Mouse (Mus musculus) midbrain, embryonic 14.5 days (tissue): ENCODE measurements around the gene Sec14l2. TPM values are rescaled to one million over a fixed set of nuclear protein-coding genes. Genes with fewer than 3 reads are reported as not detected.
A peak's percentile ranks its signal among the peaks of the same experiment; 100 is the strongest.

Source experiments
- ATAC-seq: fragments of 200-750 bp; cut with Nextera tagmentation; 2 replicates; pipeline ENCODE4 v1.8.0; 2017; ENCODE audit warnings: moderate number of reproducible peaks, moderate library complexity; ENCODE audit not compliant: low FRiP score, low TSS enrichment
- DNase-seq: peaks from one replicate; pipeline ENCODE4 v3.0.0-alpha.2; 2015
- H3K27ac ChIP-seq: fragments of 300-500 bp; sonication (generic); replicated peaks from 2 replicates; pipeline ENCODE4 v1.5.1; 2014; ENCODE audit warnings: mild to moderate bottlenecking, low read depth, low read length, moderate library complexity
- H3K27me3 ChIP-seq: fragments of 300-500 bp; sonication (generic); 2 replicates; pipeline ENCODE4 v1.6.1; 2014; ENCODE audit warnings: low read length, control low read depth, mixed read lengths; ENCODE audit not compliant: control insufficient read depth, insufficient read depth
- H3K36me3 ChIP-seq: fragments of 300-500 bp; sonication (generic); 2 replicates; pipeline ENCODE4 v1.6.1; 2014; ENCODE audit warnings: low read length, control low read depth; ENCODE audit not compliant: control insufficient read depth, insufficient read depth
- H3K4me1 ChIP-seq: fragments of 300-500 bp; sonication (generic); 2 replicates; pipeline ENCODE4 v1.6.1; 2014; ENCODE audit warnings: mild to moderate bottlenecking, antibody characterized with exemption, low read length, control low read depth; ENCODE audit not compliant: control insufficient read depth, insufficient read depth
- H3K4me2 ChIP-seq: fragments of 300-500 bp; sonication (generic); 2 replicates; pipeline ENCODE4 v1.6.1; 2014; ENCODE audit warnings: mild to moderate bottlenecking, low read length, moderate library complexity
- H3K4me3 ChIP-seq: fragments of 300-500 bp; sonication (generic); replicated peaks from 2 replicates; pipeline ENCODE4 v1.5.1; 2014; ENCODE audit warnings: low read depth, low read length
- H3K9ac ChIP-seq: fragments of 300-500 bp; sonication (generic); replicated peaks from 2 replicates; pipeline ENCODE4 v1.6.1; 2014; ENCODE audit warnings: mild to moderate bottlenecking, low read length, moderate library complexity
- H3K9me3 ChIP-seq: fragments of 300-500 bp; sonication (generic); 2 replicates; pipeline ENCODE4 v1.6.1; 2016; ENCODE audit warnings: low read length, control low read depth, mixed read lengths; ENCODE audit not compliant: control insufficient read depth
- WGBS: fragments of 180-500 bp; shearing (Covaris S2); extraction: QIAGEN DNeasy Blood & Tissue Kit; methylation state at CpG from one replicate; pipeline ENCODE4 v1.1.7; 2014; 5-methylcytosine and 5-hydroxymethylcytosine counted together
- polyA plus RNA-seq: library from polyadenylated mRNA; unstranded; fragments of >200 nt; fragmentation: Nextera tagmentation; extraction: Ambion mirVana; gene quantifications from 2 replicates; pipeline ENCODE4 v1.2.1, GENCODE M21; 2014

Sec14l2 gene
- polyA plus RNA-seq, 1 experiment from 2014 or later = 2.0 TPM

DNA sequence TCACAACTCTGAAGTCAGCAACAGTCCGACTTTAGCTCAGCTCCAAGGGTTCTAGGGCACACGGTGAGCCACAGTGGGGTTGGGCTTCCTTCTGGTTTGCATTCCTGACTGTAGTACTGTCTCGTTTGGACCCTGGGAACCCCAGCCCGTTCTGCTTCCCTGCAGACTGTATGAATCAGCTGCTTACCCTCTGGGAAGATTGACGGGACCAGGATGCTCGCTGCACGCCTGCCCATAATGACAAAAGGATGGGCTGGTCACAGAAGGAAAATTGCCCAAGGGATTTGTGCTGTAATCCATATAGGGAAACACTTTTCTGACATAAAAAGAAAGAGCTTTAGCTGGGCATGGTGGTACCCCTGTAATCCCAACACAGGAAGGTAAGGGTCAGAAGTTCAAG is 24.4 kb downstream of the Sec14l2 start:
- Histone ChIP-seq H3K4me1 (peaks cover 18% of the 10 kb centered on the region), H3K9me3 (no peaks in the 10 kb centered on the region), H3K4me2 (no peak overlapping the region), H3K36me3 (peaks cover 3% of the 10 kb centered on the region; the same call in 1 of the 2 replicates), H3K9ac (no peak overlapping the region), H3K27ac (no peak overlapping the region), H3K4me3 (no peak overlapping the region), H3K27me3 (no peaks in the 10 kb centered on the region)
- DNase-seq (no peak), ATAC-seq (no peak)
- WGBS = 73% methylated on average over 7 of the region's 7 CpGs

DNA sequence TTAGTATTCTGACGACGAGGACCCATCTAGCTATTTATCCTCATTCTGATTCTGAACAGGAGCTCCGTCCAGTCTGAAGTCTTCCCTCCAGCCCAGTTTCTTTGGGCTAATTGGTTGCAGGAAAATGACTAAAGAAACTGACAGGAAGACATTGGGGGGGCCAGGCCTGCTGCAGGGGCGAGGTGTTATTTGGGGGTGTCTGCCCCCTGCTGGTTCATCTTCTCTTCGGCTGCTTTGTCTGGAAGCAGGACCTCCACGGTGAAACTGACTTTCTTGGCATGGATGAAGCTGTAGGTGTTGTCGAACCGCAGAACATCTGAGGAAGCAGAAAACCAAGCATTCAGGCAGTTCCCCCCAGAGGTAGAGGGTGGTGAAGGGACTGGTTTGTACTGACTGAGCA is 25.1 kb downstream of the Sec14l2 start:
- no peaks in the 10 kb centered on the region for H3K36me3 ChIP-seq

DNA sequence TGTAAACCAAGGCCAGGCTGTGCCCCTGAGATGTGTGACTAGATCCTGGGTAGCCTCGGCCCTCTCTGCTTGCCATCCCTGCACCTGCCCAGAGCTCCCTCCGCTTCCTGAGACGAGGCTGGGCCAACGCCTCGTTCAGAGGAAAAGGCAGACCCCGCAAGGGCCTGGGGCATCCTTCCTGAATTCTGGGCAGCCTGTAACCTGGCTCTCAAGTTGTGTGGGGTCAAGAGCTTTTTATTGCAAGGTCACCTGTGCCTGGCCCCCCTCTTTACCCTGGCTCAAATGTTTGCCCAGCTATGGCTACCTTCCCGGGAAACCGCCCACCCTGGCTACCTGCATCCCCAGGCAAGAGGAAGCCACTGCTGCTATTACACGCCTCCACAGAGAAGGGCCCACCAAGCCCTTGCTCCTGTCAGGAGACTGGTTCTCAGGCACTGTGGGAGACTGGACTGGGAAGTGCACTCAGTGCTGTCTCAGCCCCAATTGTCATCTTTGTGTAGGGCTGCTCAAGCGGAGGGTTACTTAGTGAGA is 26.1 kb downstream of the Sec14l2 start:
- ATAC-seq (peak; percentile 49), DNase-seq (no peak)
- Histone ChIP-seq H3K9ac (peak overlapping the region; percentile 78), H3K9me3 (no peaks in the 10 kb centered on the region), H3K4me3 (peak overlapping the region; percentile 44), H3K4me1 (peaks cover 18% of the 10 kb centered on the region), H3K27ac (peak overlapping the region; percentile 89), H3K4me2 (peak overlapping the region; percentile 77), H3K36me3 (no peaks in the 10 kb centered on the region), H3K27me3 (no peaks in the 10 kb centered on the region)
- 25% methylated on average over 10 of the region's 10 CpGs for WGBS

More for the DNA sequence above, 25.1 kb downstream of the Sec14l2 start:
- H3K4me1 ChIP-seq = peaks cover 18% of the 10 kb centered on the region
- DNase-seq (no peak), ATAC-seq (no peak)
- H3K4me3 ChIP-seq = no peak overlapping the region
- H3K27ac ChIP-seq = no peak overlapping the region
- no peaks in the 10 kb centered on the region for H3K27me3 ChIP-seq
- H3K4me2 ChIP-seq = no peak overlapping the region
- 65% methylated on average over 8 of the region's 8 CpGs for WGBS
- no peaks in the 10 kb centered on the region for H3K9me3 ChIP-seq
- H3K9ac ChIP-seq = no peak overlapping the region

DNA sequence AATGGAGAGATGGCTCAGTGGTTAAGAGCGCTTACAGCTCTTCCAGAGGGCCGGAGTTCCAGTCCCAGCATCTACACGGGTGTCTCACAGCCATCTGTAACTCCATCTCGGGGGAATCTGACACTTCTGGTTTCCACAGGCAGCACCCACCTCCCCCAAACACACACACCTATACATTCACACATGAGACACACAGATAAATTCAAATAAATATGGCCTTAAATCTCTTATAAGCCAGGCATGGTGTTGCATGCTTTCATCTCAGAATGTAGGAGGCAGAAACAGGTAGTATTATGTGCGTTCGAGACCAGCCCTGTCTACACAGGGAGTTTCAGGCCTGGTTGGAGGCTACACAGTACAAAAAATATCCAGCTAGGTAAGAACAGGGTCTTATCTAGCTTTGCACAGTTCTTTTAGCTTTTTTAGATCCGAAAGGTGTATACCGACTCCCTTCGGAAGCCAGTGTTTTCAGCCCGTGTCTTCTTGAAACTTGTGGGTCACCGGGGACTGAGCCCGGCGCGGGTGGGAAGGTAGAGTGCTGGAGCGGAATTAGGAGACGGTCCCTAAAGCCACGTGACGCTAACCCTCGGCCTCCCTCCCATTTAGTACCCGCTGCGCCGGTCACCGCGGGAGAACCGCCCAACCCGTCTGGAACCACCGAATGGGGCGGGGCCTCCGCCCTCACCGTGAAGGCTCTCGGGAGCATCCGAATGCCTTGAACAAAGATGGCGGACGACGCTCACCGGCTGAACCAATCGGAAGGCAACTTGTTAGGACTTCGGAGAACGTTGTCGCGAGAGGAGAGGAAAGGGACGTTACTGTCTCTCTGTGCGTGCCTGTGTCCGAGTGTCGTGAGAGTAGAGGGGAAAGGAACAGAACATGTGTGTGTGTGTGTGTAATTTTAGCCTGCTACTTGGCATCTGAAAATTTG is 26.9 kb downstream of the Sec14l2 start:
- H3K36me3 ChIP-seq = peaks cover 3% of the 10 kb centered on the region; the same call in 1 of the 2 replicates
- peaks cover 18% of the 10 kb centered on the region for H3K4me1 ChIP-seq
- peak overlapping the region; percentile 89 for H3K27ac ChIP-seq
- peak overlapping the region; percentile 77 for H3K4me2 ChIP-seq
- H3K4me3 ChIP-seq = peak overlapping the region; percentile 44
- H3K9me3 ChIP-seq = no peaks in the 10 kb centered on the region
- H3K27me3 ChIP-seq = no peaks in the 10 kb centered on the region
- ATAC-seq (peak; percentile 96), DNase-seq (peak; percentile 99)
- H3K9ac ChIP-seq = peak overlapping the region; percentile 78
- 2% methylated on average over 45 of the region's 45 CpGs for WGBS

DNA sequence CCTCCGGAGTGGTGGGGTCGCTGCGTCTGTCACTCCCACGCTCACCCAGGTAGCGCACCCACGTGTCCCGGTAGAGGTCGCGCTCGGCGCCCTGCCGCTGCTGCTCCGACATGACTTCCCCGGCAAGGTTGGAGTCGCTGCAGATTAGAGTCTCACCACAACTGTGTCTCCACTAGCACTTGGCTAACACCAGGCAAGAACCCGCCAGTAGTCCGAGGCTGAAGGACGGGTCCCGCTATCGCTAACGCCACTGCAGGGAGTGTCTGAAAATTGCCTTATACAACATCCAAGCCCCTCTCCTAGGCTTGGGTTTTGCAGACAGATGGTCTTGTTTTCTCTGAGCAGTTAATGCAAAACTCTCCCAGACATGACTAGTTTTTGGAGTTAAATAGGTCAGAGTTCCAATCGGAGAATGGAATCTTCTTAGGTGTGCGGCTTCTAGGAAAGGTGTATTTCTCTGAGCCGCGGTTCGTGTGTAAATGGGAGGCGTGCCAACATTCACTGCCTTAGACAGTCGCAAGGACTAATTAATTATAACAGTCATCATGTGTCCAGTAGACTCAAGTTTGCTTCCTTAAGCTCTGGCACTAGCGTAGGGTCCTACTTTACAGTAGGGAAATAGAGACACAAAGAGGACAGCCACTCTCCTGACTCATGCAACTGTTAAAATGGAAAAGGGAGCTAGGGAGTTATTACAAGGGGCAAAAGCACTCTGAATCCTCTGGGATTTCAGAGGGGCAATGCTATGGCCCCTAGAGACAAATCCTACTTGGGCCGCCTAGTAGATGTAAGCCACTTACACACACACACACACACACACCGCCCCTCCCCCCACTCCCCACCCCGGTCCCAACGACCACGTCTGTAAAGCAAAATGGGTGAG is 27.8 kb downstream of the Sec14l2 start, which contains the start of gene Mtfp1:
Gene Mtfp1 (minus strand): TSS at position 275 of the 883 bp plus-strand sequence.
- Histone ChIP-seq H3K9me3 (no peaks in the 10 kb centered on the region), H3K4me3 (peak within 1 kb of the TSS; percentile 44), H3K36me3 (peaks cover 4% of the 10 kb centered on the region; the same call in 1 of the 2 replicates), H3K27me3 (no peaks in the 10 kb centered on the region), H3K4me2 (peak within 1 kb of the TSS; percentile 77), H3K4me1 (peaks cover 18% of the 10 kb centered on the region), H3K27ac (peak within 1 kb of the TSS; percentile 89), H3K9ac (peak within 1 kb of the TSS; percentile 49)
- ATAC-seq (no peak), DNase-seq (peak; percentile 76)
- 7% methylated on average over 34 of the region's 34 CpGs for WGBS

DNA sequence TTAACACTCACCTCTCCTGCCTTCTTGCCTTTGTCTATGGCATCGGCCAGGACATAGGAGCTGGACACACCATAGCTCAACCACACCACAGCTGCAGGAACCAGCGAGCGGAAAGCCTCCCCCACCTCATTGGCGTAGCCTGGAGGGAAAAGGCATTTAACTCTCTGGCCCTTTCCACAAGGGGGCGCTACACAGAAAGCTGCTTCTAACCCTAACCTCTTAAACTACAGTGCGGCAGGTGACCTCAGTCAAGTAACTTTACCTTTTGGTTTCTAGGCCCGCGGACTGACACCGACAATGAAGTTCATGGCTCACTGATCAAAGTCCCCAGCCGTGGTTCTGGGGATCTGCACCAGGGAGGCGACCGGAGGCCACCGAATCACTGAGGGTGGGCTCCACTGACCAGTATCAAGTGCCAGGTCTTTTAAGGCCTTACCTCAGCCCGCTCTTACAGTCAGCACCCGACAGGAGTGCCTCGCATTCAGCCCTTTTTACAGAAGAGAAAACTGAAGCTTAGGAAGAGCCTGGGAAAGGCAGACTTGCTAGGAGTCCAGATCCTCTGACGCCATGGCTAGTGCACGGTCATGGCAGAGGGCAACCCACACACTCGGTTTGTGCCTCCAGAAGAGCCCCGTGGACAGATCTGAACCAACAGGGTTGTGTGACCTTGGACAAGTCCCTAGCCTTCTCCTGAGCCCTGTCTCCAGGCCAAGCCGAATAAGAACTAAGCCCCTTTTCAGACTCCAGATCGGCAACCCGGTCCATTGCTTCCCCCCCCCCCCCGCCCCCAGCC is 28.6 kb downstream of the Sec14l2 start:
- Histone ChIP-seq H3K4me3 (peak overlapping the region; percentile 44), H3K4me2 (peak overlapping the region; percentile 77), H3K36me3 (peaks cover 4% of the 10 kb centered on the region; the same call in 1 of the 2 replicates), H3K4me1 (peaks cover 18% of the 10 kb centered on the region), H3K9me3 (no peaks in the 10 kb centered on the region), H3K27ac (peak overlapping the region; percentile 64; the same call in 1 of the 2 replicates), H3K27me3 (no peaks in the 10 kb centered on the region), H3K9ac (peak overlapping the region; percentile 49)
- WGBS = 4% methylated on average over 24 of the region's 24 CpGs
- DNase-seq = peak; percentile 67
- no peak for ATAC-seq

DNA sequence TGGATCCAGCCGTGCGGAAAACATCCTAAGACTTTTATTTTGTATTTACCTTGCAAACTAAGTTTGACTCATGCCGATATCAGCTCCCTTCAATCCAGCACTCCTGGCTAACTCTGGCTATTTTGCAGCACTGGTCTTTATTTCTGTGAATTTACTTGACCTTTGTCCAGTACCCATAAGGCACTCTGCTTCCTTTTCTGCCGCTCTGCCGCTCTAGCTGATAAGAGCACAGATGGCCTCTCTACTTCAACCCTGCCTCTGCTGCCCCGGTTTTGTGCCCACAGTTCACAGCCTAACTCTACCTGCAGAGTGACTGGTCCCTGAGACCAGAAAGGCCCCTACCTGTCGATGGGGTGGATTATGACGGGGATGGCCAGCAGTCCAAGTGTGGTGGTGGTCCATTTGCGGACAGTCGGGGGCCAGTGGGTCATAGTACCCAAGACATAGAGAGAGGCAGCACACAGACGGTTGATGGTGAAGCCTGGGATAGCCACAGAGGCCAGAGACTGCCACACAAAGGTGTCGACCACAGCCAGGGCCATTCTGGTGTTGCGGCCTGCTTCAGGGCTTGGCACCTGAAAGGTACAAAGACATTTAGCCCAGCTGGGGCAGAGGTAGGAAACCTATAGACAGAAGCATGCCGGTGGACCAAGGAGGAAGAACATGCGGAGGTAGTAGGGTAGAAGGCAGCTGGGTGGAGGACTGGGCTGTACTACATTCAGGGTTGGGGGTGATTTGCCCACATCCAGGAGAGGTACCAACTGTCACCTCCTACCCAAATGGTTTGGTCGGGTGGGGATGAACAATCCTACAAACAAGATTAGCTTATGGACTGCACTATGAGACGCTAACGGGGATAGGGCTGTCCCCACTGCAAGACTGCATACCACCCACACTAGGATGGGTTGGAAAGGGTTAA is 29.5 kb downstream of the Sec14l2 start:
- DNase-seq = no peak
- Histone ChIP-seq H3K4me1 (peaks cover 18% of the 10 kb centered on the region), H3K36me3 (peaks cover 4% of the 10 kb centered on the region; the same call in 1 of the 2 replicates), H3K9me3 (no peaks in the 10 kb centered on the region), H3K27me3 (no peaks in the 10 kb centered on the region), H3K4me2 (peak overlapping the region; percentile 77), H3K4me3 (no peak overlapping the region), H3K9ac (no peak overlapping the region), H3K27ac (no peak overlapping the region)
- ATAC-seq = no peak
- 87% methylated on average over 18 of the region's 18 CpGs for WGBS
